In the genomic region with DNA sequence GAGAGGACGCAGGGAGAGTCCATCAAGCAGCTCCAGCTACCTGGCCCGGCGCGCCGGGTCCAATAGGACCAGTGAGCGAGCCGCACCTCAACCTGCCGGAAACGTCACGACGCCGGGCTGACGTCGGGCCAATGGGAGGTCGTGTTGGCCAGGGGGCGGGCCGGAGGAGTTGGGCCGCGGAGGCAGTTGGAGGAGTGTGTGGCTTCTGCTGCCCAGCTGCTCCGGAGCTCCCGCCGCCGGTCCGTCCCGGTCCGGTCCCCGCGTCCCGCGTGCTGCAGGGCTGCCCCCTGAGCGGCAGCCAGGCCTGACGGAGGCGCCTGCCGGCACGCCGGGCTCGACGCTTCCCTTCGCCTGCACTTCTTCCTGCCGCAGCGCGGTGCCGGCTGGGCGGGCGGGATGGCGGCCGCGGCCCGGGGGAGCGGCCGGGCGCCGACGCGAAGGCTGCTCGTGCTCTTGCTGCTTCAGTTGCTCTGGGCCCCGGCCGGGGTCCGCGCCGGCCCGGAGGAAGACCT, we compare ENCODE assay signal across 8 mouse cellular contexts. TPM values are rescaled to one million over a fixed set of nuclear protein-coding genes. Genes with fewer than 3 reads are reported as not detected.
DNase-seq lines count a peak whose midpoint lies in the region; ATAC-seq and TF ChIP-seq lines count a peak whose summit lies in the region.

A gene (plus strand): TSS at position 131 of the 512 bp plus-strand sequence.

- H3K9ac ChIP-seq in forebrain, embryonic 15.5 days (replicated peaks), result peak within 1 kb of the TSS; percentile 93

- no peak for TF ChIP-seq CTCF in lung, adult 2 months (IDR thresholded peaks at IDR 0.05; ENCODE audit: insufficient read depth, low read length)

- peak; percentile 75 for TF ChIP-seq POLR2A in lung, adult 2 months (IDR thresholded peaks at IDR 0.05; ENCODE audit: borderline replicate concordance, extremely low read depth, low read depth, low read length)

- DNase-seq in ES-CJ7 (ENCODE audit: low read depth, low spot score), result peak; percentile 90
- peak; percentile 93 for DNase-seq in cerebellum, adult 11 months
- peak; percentile 92 for DNase-seq in heart, postnatal 25 days (ENCODE audit: low spot score)
- peak; percentile 94 to 95 for DNase-seq in layer of hippocampus, adult 18-20 months (ENCODE audit: low spot score in 2 of 2)
- DNase-seq in lung, adult 2 months, result peak; percentile 97
- peak; percentile 86 to 87 for DNase-seq in thymus, adult 18-20 months

- intact Hi-C loops in heart, postnatal 25 days (cut with DNase I), result loop anchor here (2.0 kb wide), 1 partner anchor 41 kb away; no protein-coding TSS in a partner anchor

- no peaks in the 10 kb centered on the region for H3K9me3 ChIP-seq in forebrain, embryonic 15.5 days

- peaks cover 24% of the 10 kb centered on the region for H3K4me1 ChIP-seq in forebrain, embryonic 15.5 days
- H3K4me1 ChIP-seq in lung, adult 2 months (ENCODE audit: control insufficient read depth, insufficient read depth, low read length), result 0 out of 2 replicates have a peak, but pooled peaks cover 4% of the 10 kb centered on the region

- H3K27me3 ChIP-seq in forebrain, embryonic 15.5 days, result no peaks in the 10 kb centered on the region

- peak; percentile 99 for ATAC-seq in forebrain, embryonic 15.5 days (replicated peaks)
- ATAC-seq in neutrophil, adult 5-6 weeks (ENCODE audit: extremely low read depth, insufficient number of reproducible peaks, low FRiP score, poor library complexity, severe bottlenecking), result peak; percentile 96

- H3K4me2 ChIP-seq in forebrain, embryonic 15.5 days (replicated peaks), result peak within 1 kb of the TSS; percentile 74

- peak within 1 kb of the TSS; percentile 96 for H3K27ac ChIP-seq in forebrain, embryonic 15.5 days (replicated peaks)

- WGBS in forebrain, embryonic 15.5 days, result 0% methylated on average over 47 of the region's 62 CpGs
- WGBS in lung, adult 2 months, result under 1% methylated on average over 62 of the region's 62 CpGs

- no peaks in the 10 kb centered on the region for H3K36me3 ChIP-seq in forebrain, embryonic 15.5 days

- H3K4me3 ChIP-seq in forebrain, embryonic 15.5 days, result peak within 1 kb of the TSS; percentile 97
- H3K4me3 ChIP-seq in lung, adult 2 months (replicated peaks; ENCODE audit: extremely low read depth, low read depth, low read length), result peak within 1 kb of the TSS; percentile 87

RNA-seq across cellular contexts. Expression of the gene that starts here (rescaled TPM):
- 44.2 and 49.8 TPM in 2 replicates for polyA plus RNA-seq in forebrain, embryonic 15.5 days (2015; fragmentation: Nextera tagmentation; extraction: Ambion mirVana)
- total RNA-seq in heart, postnatal 25 days (2021), result 10 to 100 TPM; 18.4 to 22.8 TPM
- total RNA-seq in layer of hippocampus, adult 18-20 months (2021), result 10 to 100 TPM; 28.7 to 29.0 TPM
- 69.2 and 84.5 TPM in 2 replicates for polyA plus RNA-seq in lung, adult 2 months (2012; rRNA removed)
- 51.7 and 62.7 TPM in 2 replicates for total RNA-seq in neutrophil, adult 5-6 weeks (2017)

Comparison
In these comparisons a context has a peak if more than half of its experiments do, and no peak if none do; other contexts are left out.
1. Peak in every context shown above with its lines: DNase-seq, ATAC-seq, H3K4me3 ChIP-seq and H3K27ac ChIP-seq.